Mouse (Mus musculus) heart, adult 2 months (tissue): Measurements from ENCODE around the gene Vwa3a.

Experiments used
- CTCF ChIP-seq: fragments of 200-600 bp; IDR thresholded peaks from 2 replicates; pipeline ENCODE4 v1.8.1; 2022; ENCODE audit warnings: antibody characterized with exemption, mild to moderate bottlenecking, moderate library complexity
- POLR2A ChIP-seq: fragments of 200-500 bp; IDR thresholded peaks from 2 replicates; pipeline ENCODE4 v1.6.1; 2011; ENCODE audit warnings: mild to moderate bottlenecking, low read depth, low read length, control low read depth; ENCODE audit not compliant: insufficient read depth

- TF ChIP-seq CTCF (no peak), POLR2A (no peak)
Measured at GRCm38 (mm10) chr7:120722839-120723278, 16.3 kb upstream of the Vwa3a start.
